Mouse (Mus musculus) MEL (cell line): ENCODE data around the gene Csgalnact2.

Experiments used
- BHLHE40 ChIP-seq: IDR thresholded peaks from 2 replicates; pipeline ENCODE4 v1.6.1; 2012; ENCODE audit warnings: low read depth, mild to moderate bottlenecking, inconsistent platforms, low read length, improper control_type of control experiment, borderline replicate concordance
- CTCF ChIP-seq, 3 experiments: IDR thresholded peaks in 2 of 3; conservative IDR thresholded peaks in 1 of 3; 2 replicates each; pipeline ENCODE4 v1.5.1; 2011 to 2012; ENCODE audit warnings: low read length in 3 of 3, low read depth in 2 of 3, mild to moderate bottlenecking in 2 of 3, improper control_type of control experiment in 1 of 3, inconsistent platforms in 1 of 3, mixed read lengths in 1 of 3, moderate library complexity in 1 of 3; ENCODE audit not compliant: control insufficient read depth in 1 of 3, insufficient read depth in 1 of 3, poor library complexity in 1 of 3, severe bottlenecking in 1 of 3
- EP300 ChIP-seq, 2 experiments: IDR thresholded peaks; 2 replicates each; pipeline ENCODE4 v1.6.1; 2011; ENCODE audit warnings: improper control_type of control experiment in 2 of 2, low read length in 2 of 2, low read depth in 1 of 2, mild to moderate bottlenecking in 1 of 2
- MAX ChIP-seq: IDR thresholded peaks from 2 replicates; pipeline ENCODE4 v1.6.1; 2011; ENCODE audit warnings: low read length, improper control_type of control experiment
- POLR2A ChIP-seq, 2 experiments: IDR thresholded peaks; 2 replicates each; pipeline ENCODE4 v1.6.1; 2011 to 2012; ENCODE audit warnings: low read length in 2 of 2, mild to moderate bottlenecking in 2 of 2, control low read depth in 1 of 2, improper control_type of control experiment in 1 of 2, low read depth in 1 of 2, moderate library complexity in 1 of 2; ENCODE audit not compliant: control insufficient read depth in 1 of 2, insufficient read depth in 1 of 2, poor library complexity in 1 of 2
- POLR2AphosphoS2 ChIP-seq: IDR thresholded peaks from 2 replicates; pipeline ENCODE4 v1.6.1; 2011; ENCODE audit warnings: low read length, improper control_type of control experiment
- USF2 ChIP-seq, 2 experiments: IDR thresholded peaks; 2 replicates each; pipeline ENCODE4 v1.6.1; 2011 to 2012; ENCODE audit warnings: improper control_type of control experiment in 2 of 2, low read length in 2 of 2, borderline replicate concordance in 1 of 2, inconsistent platforms in 1 of 2, low read depth in 1 of 2, mild to moderate bottlenecking in 1 of 2; ENCODE audit not compliant: insufficient read depth in 1 of 2
- ZC3H11A ChIP-seq: IDR thresholded peaks from 2 replicates; pipeline ENCODE4 v1.6.1; 2012; ENCODE audit warnings: low read depth, mild to moderate bottlenecking, inconsistent platforms, low read length, improper control_type of control experiment
- ZKSCAN1 ChIP-seq: IDR thresholded peaks from 2 replicates; pipeline ENCODE4 v1.6.1; 2012; ENCODE audit warnings: low read depth, mild to moderate bottlenecking, inconsistent platforms, low read length, improper control_type of control experiment, moderate library complexity
- ZMIZ1 ChIP-seq: IDR thresholded peaks from 2 replicates; pipeline ENCODE4 v1.6.1; 2012; ENCODE audit warnings: low read depth, mild to moderate bottlenecking, inconsistent platforms, low read length, improper control_type of control experiment, moderate library complexity

DNA sequence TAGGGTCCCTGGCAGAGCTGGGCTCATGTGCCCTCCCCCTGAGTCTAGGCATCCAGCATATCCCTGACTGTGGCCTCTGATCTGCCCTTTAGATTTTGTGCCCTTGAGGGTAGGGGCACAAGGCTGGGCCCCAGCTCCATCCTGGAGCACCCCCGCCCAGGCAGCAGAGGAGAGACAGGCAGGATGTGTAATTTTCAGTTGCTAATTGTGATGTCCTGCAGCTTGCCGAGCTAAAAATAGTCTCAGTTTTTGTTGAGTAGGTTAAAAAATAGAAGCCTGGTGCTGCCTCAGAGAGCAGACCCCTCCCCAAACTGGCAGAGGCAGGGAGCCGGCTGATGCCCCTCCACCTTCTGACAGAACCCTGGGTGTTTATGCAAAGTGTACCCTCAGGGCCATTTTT lies 64.8 kb downstream of the Csgalnact2 start:
- TF ChIP-seq MAX (no peak), CTCF (IDR thresholded peaks at IDR 0.05 in 2 of 3, conservative IDR thresholded peaks at IDR 0.05 in 1 of 3; ENCODE audit: control insufficient read depth in 1 of 3, insufficient read depth in 1 of 3, low read depth in 2 of 3, low read length in 3 of 3, poor library complexity in 1 of 3, severe bottlenecking in 1 of 3) (no peak), ZKSCAN1 (no peak), POLR2A (IDR thresholded peaks at IDR 0.05; ENCODE audit: control insufficient read depth in 1 of 2, insufficient read depth in 1 of 2, low read depth in 1 of 2, low read length in 2 of 2, poor library complexity in 1 of 2) (no peak), BHLHE40 (no peak), EP300 (IDR thresholded peaks at IDR 0.05; ENCODE audit: low read depth in 1 of 2, low read length in 2 of 2) (no peak), ZMIZ1 (no peak), POLR2AphosphoS2 (no peak), USF2 (IDR thresholded peaks at IDR 0.05; ENCODE audit: borderline replicate concordance in 1 of 2, insufficient read depth in 1 of 2, low read depth in 1 of 2, low read length in 2 of 2) (no peak), ZC3H11A (no peak)
